In the genomic region with DNA sequence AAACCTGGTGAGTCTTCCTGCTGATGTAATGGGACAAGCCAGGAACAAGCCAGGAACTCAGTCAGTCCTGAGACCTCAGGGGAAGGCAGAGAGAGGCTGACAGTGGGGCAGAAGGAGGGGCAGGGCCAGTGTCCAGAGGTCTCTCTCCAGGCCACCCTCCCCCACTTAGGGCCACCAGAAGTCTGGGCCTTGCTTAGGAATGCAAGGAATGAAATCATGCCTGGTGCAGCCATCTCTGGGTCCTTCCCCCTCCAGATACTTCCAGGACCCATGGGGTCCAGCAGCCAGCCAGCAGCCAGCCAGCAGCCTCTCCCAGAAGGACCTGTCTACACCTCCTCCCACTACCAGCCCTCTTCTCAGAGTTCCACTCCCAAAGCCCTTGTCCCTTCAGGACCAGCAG, we compare ENCODE assay signal across 11 mouse cellular contexts. TPM values are rescaled to one million over a fixed set of nuclear protein-coding genes. Genes with fewer than 3 reads are reported as not detected.
DNase-seq lines count a peak whose midpoint lies in the region; ATAC-seq and TF ChIP-seq lines count a peak whose summit lies in the region.
"Had no signal": no experiment of that assay in that cellular context is flagged by ENCODE, and none has a peak within 500 bp of the region (broad histone marks: within the 10 kb centered on the region; RNA-seq: fewer than 3 reads in every experiment).

No protein-coding gene starts in this region.

- H3K4me3 ChIP-seq in forebrain, embryonic 10.5 days, result no peak overlapping the region
- H3K4me3 ChIP-seq in forebrain, embryonic 15.5 days, result no peak overlapping the region
- H3K4me3 ChIP-seq in lung, adult 2 months (replicated peaks; ENCODE audit: extremely low read depth, low read depth, low read length), result no peak overlapping the region
- H3K4me3 ChIP-seq in kidney, embryonic 15.5 days (replicated peaks), result no peak overlapping the region
- H3K4me3 ChIP-seq in neural tube, embryonic 15.5 days (replicated peaks), result no peak overlapping the region

- H3K9me3 ChIP-seq in forebrain, embryonic 10.5 days, result no peaks in the 10 kb centered on the region
- no peaks in the 10 kb centered on the region for H3K9me3 ChIP-seq in forebrain, embryonic 15.5 days
- H3K9me3 ChIP-seq in kidney, embryonic 15.5 days (replicated peaks), result no peaks in the 10 kb centered on the region
- H3K9me3 ChIP-seq in neural tube, embryonic 15.5 days (replicated peaks), result no peaks in the 10 kb centered on the region

- peaks cover 90% of the 10 kb centered on the region for H3K4me1 ChIP-seq in forebrain, embryonic 10.5 days
- peaks cover 46% of the 10 kb centered on the region for H3K4me1 ChIP-seq in forebrain, embryonic 15.5 days
- H3K4me1 ChIP-seq in lung, adult 2 months (ENCODE audit: control insufficient read depth, insufficient read depth, low read length), result peaks cover 48% of the 10 kb centered on the region
- H3K4me1 ChIP-seq in kidney, embryonic 15.5 days, result peaks cover 93% of the 10 kb centered on the region
- H3K4me1 ChIP-seq in neural tube, embryonic 15.5 days, result peaks cover 54% of the 10 kb centered on the region

- no peak overlapping the region for H3K9ac ChIP-seq in forebrain, embryonic 15.5 days (replicated peaks)
- peak overlapping the region; percentile 21; the same call in 1 of the 2 replicates for H3K9ac ChIP-seq in kidney, embryonic 15.5 days
- H3K9ac ChIP-seq in neural tube, embryonic 15.5 days (replicated peaks), result no peak overlapping the region
- H3K9ac ChIP-seq: liver, embryonic 14.5 days had no signal

- no peak for TF ChIP-seq CTCF in lung, adult 2 months (IDR thresholded peaks at IDR 0.05; ENCODE audit: insufficient read depth, low read length)

- H3K27ac ChIP-seq in forebrain, embryonic 10.5 days, result peak overlapping the region; percentile 56
- no peak overlapping the region for H3K27ac ChIP-seq in forebrain, embryonic 15.5 days (replicated peaks)
- H3K27ac ChIP-seq in kidney, embryonic 15.5 days, result peak overlapping the region; percentile 65
- H3K27ac ChIP-seq in neural tube, embryonic 15.5 days (replicated peaks), result 0 out of 2 replicates have a peak overlapping the region, but pooled peaks have one; percentile 9
- H3K27ac ChIP-seq: liver, embryonic 14.5 days had no signal

- peaks cover 15% of the 10 kb centered on the region; the same call in 1 of the 2 replicates for H3K36me3 ChIP-seq in forebrain, embryonic 10.5 days (replicated peaks)
- no peaks in the 10 kb centered on the region for H3K36me3 ChIP-seq in forebrain, embryonic 15.5 days
- 0 out of 2 replicates have a peak, but pooled peaks cover 3% of the 10 kb centered on the region for H3K36me3 ChIP-seq in kidney, embryonic 15.5 days
- no peaks in the 10 kb centered on the region for H3K36me3 ChIP-seq in neural tube, embryonic 15.5 days

- no peak overlapping the region for H3K4me2 ChIP-seq in forebrain, embryonic 15.5 days (replicated peaks)
- H3K4me2 ChIP-seq in kidney, embryonic 15.5 days, result peak overlapping the region; percentile 1; the same call in 1 of the 2 replicates
- H3K4me2 ChIP-seq in neural tube, embryonic 15.5 days, result no peak overlapping the region

- ATAC-seq in forebrain, embryonic 15.5 days (replicated peaks), result no peak
- ATAC-seq in kidney, embryonic 15.5 days (replicated peaks; ENCODE audit: low FRiP score), result peak; percentile 54
- no peak for ATAC-seq in neural tube, embryonic 15.5 days (ENCODE audit: low FRiP score)

- DNase-seq in forebrain, embryonic 10.5 days (ENCODE audit: extremely low spot score, low spot score), result no peak
- DNase-seq in lung, adult 2 months, result peak; percentile 28
- no peak for DNase-seq in lung, postnatal 25 days (ENCODE audit: low spot score)
- DNase-seq in right cerebral cortex, postnatal 25 days, result no peak
- DNase-seq in gastrocnemius, adult 8-10 months (ENCODE audit: low spot score in 2 of 2), result no peak
- DNase-seq: thymus, adult 2 months had no signal

- H3K27me3 ChIP-seq in forebrain, embryonic 10.5 days (ENCODE audit: poor library complexity, severe bottlenecking), result no peaks in the 10 kb centered on the region
- no peaks in the 10 kb centered on the region for H3K27me3 ChIP-seq in forebrain, embryonic 15.5 days
- H3K27me3 ChIP-seq in kidney, embryonic 15.5 days, result no peaks in the 10 kb centered on the region
- H3K27me3 ChIP-seq in neural tube, embryonic 15.5 days (replicated peaks), result no peaks in the 10 kb centered on the region

- TF ChIP-seq POLR2A in lung, adult 2 months (IDR thresholded peaks at IDR 0.05; ENCODE audit: borderline replicate concordance, extremely low read depth, low read depth, low read length), result no peak

RNA-seq across cellular contexts. Expression of a gene that starts 10.3 kb away (rescaled TPM):
- 29.9 and 30.7 TPM in 2 replicates for polyA plus RNA-seq in forebrain, embryonic 10.5 days (2016; fragmentation: Nextera tagmentation; extraction: Ambion mirVana)
- 24.3 and 25.7 TPM in 2 replicates for polyA plus RNA-seq in forebrain, embryonic 15.5 days (2015; fragmentation: Nextera tagmentation; extraction: Ambion mirVana)
- 93.9 and 112 TPM in 2 replicates for polyA plus RNA-seq in lung, adult 2 months (2012; rRNA removed)
- polyA plus RNA-seq in kidney, embryonic 15.5 days (2015; fragmentation: Nextera tagmentation; extraction: Ambion mirVana), result 28.8 and 33.6 TPM in 2 replicates
- 20.3 and 22.8 TPM in 2 replicates for polyA plus RNA-seq in neural tube, embryonic 15.5 days (2015; fragmentation: Nextera tagmentation; extraction: Ambion mirVana)
- 10 to 100 TPM in 2 of 4 experiments, 1 to 10 TPM in 2; 8.9 to 11.9 (median 10.1) TPM for total RNA-seq in gastrocnemius, adult 8-10 months (2022)

RNA-seq across cellular contexts. Expression of a gene that starts 10.3 kb away (rescaled TPM):
- 66.0 and 69.9 TPM in 2 replicates for polyA plus RNA-seq in forebrain, embryonic 10.5 days (2016; fragmentation: Nextera tagmentation; extraction: Ambion mirVana)
- polyA plus RNA-seq in forebrain, embryonic 15.5 days (2015; fragmentation: Nextera tagmentation; extraction: Ambion mirVana), result 28.9 and 30.0 TPM in 2 replicates
- 66.7 and 76.0 TPM in 2 replicates for polyA plus RNA-seq in lung, adult 2 months (2012; rRNA removed)
- polyA plus RNA-seq in kidney, embryonic 15.5 days (2015; fragmentation: Nextera tagmentation; extraction: Ambion mirVana), result 63.9 and 72.1 TPM in 2 replicates
- 16.0 and 23.1 TPM in 2 replicates for polyA plus RNA-seq in neural tube, embryonic 15.5 days (2015; fragmentation: Nextera tagmentation; extraction: Ambion mirVana)
- total RNA-seq in gastrocnemius, adult 8-10 months (2022), result 1 to 10 TPM; 1.8 to 3.7 (median 2.9) TPM

RNA-seq across cellular contexts. Expression of a gene that starts 40.6 kb away (rescaled TPM):
- polyA plus RNA-seq in forebrain, embryonic 10.5 days (2016; fragmentation: Nextera tagmentation; extraction: Ambion mirVana), result not detected in 2 replicates
- polyA plus RNA-seq in forebrain, embryonic 15.5 days (2015; fragmentation: Nextera tagmentation; extraction: Ambion mirVana), result not detected in 2 replicates
- 0.53 and 27.0 TPM in 2 replicates for polyA plus RNA-seq in lung, adult 2 months (2012; rRNA removed)
- polyA plus RNA-seq in kidney, embryonic 15.5 days (2015; fragmentation: Nextera tagmentation; extraction: Ambion mirVana), result 0.14 TPM in 1 of 2 replicates, not detected in the other
- polyA plus RNA-seq in neural tube, embryonic 15.5 days (2015; fragmentation: Nextera tagmentation; extraction: Ambion mirVana), result 0.31 and 0.36 TPM in 2 replicates
- total RNA-seq in gastrocnemius, adult 8-10 months (2022), result not detected
- total RNA-seq: hematopoietic stem cell, adult 5-6 weeks had no signal
- polyA plus RNA-seq: liver, embryonic 14.5 days had no signal

RNA-seq across cellular contexts. Expression of a gene that starts 43.5 kb away (rescaled TPM):
- polyA plus RNA-seq in forebrain, embryonic 10.5 days (2016; fragmentation: Nextera tagmentation; extraction: Ambion mirVana), result not detected in 2 replicates
- polyA plus RNA-seq in forebrain, embryonic 15.5 days (2015; fragmentation: Nextera tagmentation; extraction: Ambion mirVana), result not detected in 2 replicates
- polyA plus RNA-seq in lung, adult 2 months (2012; rRNA removed), result 0.41 and 16.5 TPM in 2 replicates
- polyA plus RNA-seq in kidney, embryonic 15.5 days (2015; fragmentation: Nextera tagmentation; extraction: Ambion mirVana), result not detected in 2 replicates
- 0.09 and 0.10 TPM in 2 replicates for polyA plus RNA-seq in neural tube, embryonic 15.5 days (2015; fragmentation: Nextera tagmentation; extraction: Ambion mirVana)
- total RNA-seq in gastrocnemius, adult 8-10 months (2022), result not detected
- total RNA-seq: hematopoietic stem cell, adult 5-6 weeks had no signal
- polyA plus RNA-seq: liver, embryonic 14.5 days had no signal

RNA-seq across cellular contexts. Expression of a gene that starts 47.0 kb away (rescaled TPM):
- polyA plus RNA-seq in forebrain, embryonic 10.5 days (2016; fragmentation: Nextera tagmentation; extraction: Ambion mirVana), result not detected in 2 replicates
- polyA plus RNA-seq in forebrain, embryonic 15.5 days (2015; fragmentation: Nextera tagmentation; extraction: Ambion mirVana), result not detected in 2 replicates
- polyA plus RNA-seq in lung, adult 2 months (2012; rRNA removed), result 27.0 TPM in 1 of 2 replicates, not detected in the other
- polyA plus RNA-seq in kidney, embryonic 15.5 days (2015; fragmentation: Nextera tagmentation; extraction: Ambion mirVana), result not detected in 2 replicates
- polyA plus RNA-seq in neural tube, embryonic 15.5 days (2015; fragmentation: Nextera tagmentation; extraction: Ambion mirVana), result 1.3 TPM in 1 of 2 replicates, not detected in the other
- total RNA-seq in gastrocnemius, adult 8-10 months (2022), result not detected
- total RNA-seq: hematopoietic stem cell, adult 5-6 weeks had no signal
- polyA plus RNA-seq: liver, embryonic 14.5 days had no signal
